Mouse (Mus musculus): ENCODE data around the gene Olfr49. TPM values are rescaled to one million over a fixed set of nuclear protein-coding genes. Genes with fewer than 3 reads are reported as not detected.
"Not testable (repeated sequence)": the region's sequence is repeated elsewhere in the genome, so short reads cannot be mapped to it uniquely, and the experiment has no call there.

Olfr49 gene
- total RNA-seq, 2 experiments from 2014 or later = not detected

DNA sequence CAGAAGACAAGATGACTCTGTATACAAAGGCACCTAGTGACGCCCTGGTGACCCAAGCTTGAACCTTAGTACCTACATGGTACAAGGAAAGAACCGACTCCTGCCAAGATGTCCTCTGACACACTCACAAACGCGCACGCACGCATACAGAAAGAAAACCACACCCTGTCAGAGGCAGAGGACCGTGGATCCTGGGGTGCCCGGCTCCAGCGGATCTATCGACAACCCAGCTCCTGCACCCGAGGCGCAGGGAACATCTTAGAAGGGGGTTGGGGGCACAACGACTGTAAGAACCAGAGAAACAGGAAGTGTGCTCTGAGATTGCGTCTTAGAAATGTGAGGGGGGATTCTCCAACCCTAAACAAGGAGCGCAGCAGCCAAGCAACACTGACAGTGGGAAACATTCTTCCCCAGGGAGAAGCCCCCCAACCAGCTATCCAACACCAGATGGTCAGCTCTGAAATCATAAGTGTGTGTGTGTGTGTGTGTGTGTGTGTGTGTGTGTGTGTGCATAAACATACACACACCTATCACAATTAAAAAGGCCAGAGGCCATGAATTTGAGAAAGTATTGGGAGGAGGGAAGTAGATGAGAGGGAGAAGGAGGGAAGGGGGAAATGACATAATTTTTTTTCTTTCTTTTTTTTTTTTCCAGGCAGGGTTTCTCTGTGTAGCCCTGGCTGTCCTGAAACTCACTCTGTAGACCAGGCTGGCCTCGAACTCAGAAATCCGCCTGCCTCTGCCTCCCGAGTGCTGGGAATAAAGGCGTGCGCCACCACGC is 53.4 kb downstream of the Olfr49 start:
- DNase-seq = no peak

DNA sequence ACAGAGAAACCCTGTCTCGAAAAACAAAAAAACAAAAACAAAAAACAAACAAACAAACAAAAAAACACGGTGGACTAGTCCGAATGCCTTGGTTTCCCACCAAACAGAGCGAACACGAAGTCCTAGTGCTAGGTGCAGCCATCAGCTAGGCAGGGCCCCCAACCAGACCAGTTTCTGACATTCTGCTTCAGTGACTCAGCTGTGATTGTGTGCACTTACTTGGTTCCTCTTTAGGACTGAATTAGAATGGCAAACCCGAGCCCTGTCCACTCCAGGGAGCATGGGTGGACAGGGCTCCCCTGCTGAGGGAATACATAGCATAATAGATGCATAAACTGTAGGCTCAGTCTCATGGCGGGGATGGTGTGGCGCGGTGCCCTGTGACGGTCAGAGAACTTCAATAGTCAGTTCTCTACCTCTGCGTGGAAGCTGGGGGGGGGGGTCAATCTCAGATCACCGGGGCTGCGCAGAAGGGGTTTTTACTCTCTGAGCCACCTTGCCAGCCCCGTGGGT is 54.0 kb downstream of the Olfr49 start:
- DNase-seq = no peak

DNA sequence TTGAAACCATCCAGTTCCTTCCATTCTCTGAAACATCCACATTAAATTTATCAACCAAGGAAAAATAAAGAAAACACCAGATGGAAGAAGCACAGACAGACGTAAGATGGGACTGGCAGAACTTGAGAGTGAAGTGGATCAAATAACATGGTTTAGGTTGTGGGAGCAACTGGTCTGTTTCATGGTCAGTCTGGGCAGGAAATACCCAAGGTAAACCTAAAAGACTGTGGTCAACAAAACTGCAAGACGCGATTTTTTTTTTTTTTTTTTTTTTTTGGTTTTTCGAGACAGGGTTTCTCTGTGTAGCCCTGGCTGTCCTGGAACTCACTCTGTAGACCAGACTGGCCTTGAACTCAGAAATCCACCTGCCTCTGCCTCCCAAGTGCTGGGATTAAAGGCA is 54.9 kb downstream of the Olfr49 start:
- not testable (repeated sequence) for DNase-seq

DNA sequence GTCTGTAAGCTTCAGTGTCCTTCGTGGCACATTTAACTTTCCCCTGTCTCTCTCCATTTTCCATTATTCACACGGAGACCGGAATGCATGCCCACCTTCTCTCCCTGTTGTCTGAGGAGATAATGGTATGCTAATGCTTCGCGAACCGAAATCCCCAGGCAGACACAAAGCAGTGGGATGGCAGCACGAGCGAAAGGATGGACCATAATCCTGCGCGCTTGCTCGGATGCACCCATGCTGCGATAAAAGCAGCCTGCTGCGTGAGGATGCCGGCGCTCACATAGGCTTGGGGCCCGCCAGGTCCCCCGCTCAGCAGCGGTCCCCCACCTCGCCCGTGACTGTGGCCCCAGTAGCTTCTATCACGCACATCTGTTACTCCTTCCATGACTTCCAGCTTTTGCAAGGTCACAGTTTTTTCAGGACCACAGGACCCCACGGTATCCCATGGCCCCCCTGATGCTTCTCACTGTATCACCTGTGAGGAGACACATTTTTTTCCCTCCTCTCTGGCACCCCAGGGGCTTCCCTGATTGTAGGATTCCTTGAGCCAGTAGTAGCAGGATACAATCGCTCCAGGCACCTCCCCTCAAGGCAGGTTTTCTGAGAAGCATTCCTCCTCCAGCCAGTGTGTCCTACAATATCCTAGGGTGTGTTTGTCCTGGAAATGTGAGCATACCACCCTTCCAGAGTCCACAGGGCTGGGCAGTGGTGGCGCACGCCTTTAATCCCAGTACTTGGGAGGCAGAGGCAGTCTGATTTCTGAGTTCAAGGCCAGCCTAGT is 55.6 kb downstream of the Olfr49 start:
- no peak for DNase-seq

DNA sequence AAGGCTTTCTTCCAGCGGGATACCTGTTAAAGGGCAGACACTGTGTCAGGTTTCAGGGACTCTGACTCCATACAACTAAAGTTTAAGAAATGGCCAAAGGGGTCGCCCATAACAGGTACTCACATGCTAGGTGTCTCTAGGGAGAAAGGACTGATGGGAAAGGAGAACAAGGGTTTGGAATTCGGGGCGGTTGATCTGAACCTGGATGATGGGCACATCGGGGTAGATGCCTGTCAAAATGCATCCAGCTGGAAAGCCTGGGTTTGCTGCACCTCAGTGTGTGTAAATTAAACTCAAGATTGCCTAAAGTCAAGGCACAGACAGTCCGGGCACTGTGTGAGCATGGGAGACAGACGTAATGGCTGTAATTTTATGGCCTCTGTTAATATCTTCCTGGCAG is 56.2 kb downstream of the Olfr49 start:
- no peak for DNase-seq

Other genes with a start within 250 kb of the Olfr49 start
- gene Dad1, start 30.8 kb downstream of the Olfr49 start, total RNA-seq (2021) = 10 to 100 TPM; 75.9 to 77.3 TPM
- 10 to 100 TPM; 23.2 to 24.8 TPM for gene Abhd4, start 30.8 kb downstream of the Olfr49 start, total RNA-seq (2021)
- gene Oxa1l, start 75.9 kb upstream of the Olfr49 start, total RNA-seq (2021) = 10 to 100 TPM; 64.1 to 65.5 TPM
- 1 to 10 TPM; 3.1 to 5.5 TPM for gene Slc7a7, start 132.8 kb upstream of the Olfr49 start, total RNA-seq (2021)
- gene Mrpl52, start 142.0 kb upstream of the Olfr49 start, total RNA-seq (2021) = 100 to 1,000 TPM; 141 to 159 TPM
- 100 to 1,000 TPM; 115 to 167 TPM for gene Mmp14, start 146.7 kb upstream of the Olfr49 start, total RNA-seq (2021)
- gene Lrp10, start 179.2 kb upstream of the Olfr49 start, total RNA-seq (2021) = 10 to 100 TPM; 36.3 to 39.5 TPM
- gene Rem2, start 191.2 kb upstream of the Olfr49 start, total RNA-seq (2021) = under 1 TPM in 1 of 2 experiments, not detected in 1; 0.14 TPM
- gene Prmt5, start 232.6 kb upstream of the Olfr49 start, total RNA-seq (2021) = 10 to 100 TPM; 32.8 to 35.3 TPM